Mouse (Mus musculus) gastrocnemius, postnatal 4 days (tissue): ENCODE measurements around the gene Spaca4. TPM values are rescaled to one million over a fixed set of nuclear protein-coding genes. Genes with fewer than 3 reads are reported as not detected.
A peak's percentile ranks its signal among the peaks of the same experiment; 100 is the strongest.

Experiments
- DNase-seq, 2 experiments: peaks; one replicate each; pipeline ENCODE4 v3.0.0; 2021 to 2022; ENCODE audit warnings: low spot score in 2 of 2, mixed read lengths in 2 of 2
- total RNA-seq, 2 experiments: library from RNA; stranded (reverse); gene quantifications; 2 replicates each; pipeline ENCODE4 v1.2.3; 2021

The Spaca4 gene
- total RNA-seq, 2 experiments from 2014 or later = not detected

GRCm38 (mm10) chr7:45730727-45731431 lies 5.3 kb upstream of the Spaca4 start:
- DNase-seq = no peak

- no peak for DNase-seq
These were observed 2.0 kb upstream of the Spaca4 start for GRCm38 (mm10) chr7:45727625-45728024.

- no peak for DNase-seq
These were observed 806 bp upstream of the Spaca4 start for GRCm38 (mm10) chr7:45726419-45726818.

GRCm38 (mm10) chr7:45725151-45725550 lies 462 bp downstream of the Spaca4 start:
- DNase-seq = no peak

GRCm38 (mm10) chr7:45723781-45724180 lies 1.8 kb downstream of the Spaca4 start:
- DNase-seq = no peak

GRCm38 (mm10) chr7:45723301-45723700 lies 2.3 kb downstream of the Spaca4 start:
- DNase-seq = no peak

- DNase-seq = no peak
These were observed 3.3 kb downstream of the Spaca4 start for GRCm38 (mm10) chr7:45722348-45722713.

- DNase-seq = no peak
These were observed 3.8 kb downstream of the Spaca4 start for GRCm38 (mm10) chr7:45721642-45722347.

GRCm38 (mm10) chr7:45721234-45721571 lies 4.4 kb downstream of the Spaca4 start:
- no peak for DNase-seq

- DNase-seq = no peak
These were observed 5.0 kb downstream of the Spaca4 start, which contains the start of gene Fam83e for GRCm38 (mm10) chr7:45720413-45721233. TSS of gene Fam83e (plus strand) at chr7:45721212.

GRCm38 (mm10) chr7:45719738-45720412 lies 5.7 kb downstream of the Spaca4 start:
- no peak for DNase-seq

- DNase-seq = no peak
These were observed 6.4 kb downstream of the Spaca4 start for GRCm38 (mm10) chr7:45719180-45719579.

GRCm38 (mm10) chr7:45718331-45718730 lies 7.3 kb downstream of the Spaca4 start:
- no peak for DNase-seq

GRCm38 (mm10) chr7:45717918-45718297 lies 7.7 kb downstream of the Spaca4 start, which contains the start of gene Sphk2:
TSS of gene Sphk2 (minus strand) at chr7:45718002.
- DNase-seq = peak; percentile 97 to 99

GRCm38 (mm10) chr7:45716952-45717917 lies 8.4 kb downstream of the Spaca4 start:
- no peak for DNase-seq

- peak in 1 of 2 experiments; percentile 10 for DNase-seq
These were observed 9.2 kb downstream of the Spaca4 start for GRCm38 (mm10) chr7:45716460-45716857.

GRCm38 (mm10) chr7:45715741-45716459 lies 9.7 kb downstream of the Spaca4 start:
- DNase-seq = peak in 1 of 2 experiments; percentile 22

GRCm38 (mm10) chr7:45715090-45715708 lies 10.4 kb downstream of the Spaca4 start, which contains the start of gene Rpl18:
TSS of gene Rpl18 (plus strand) at chr7:45715457.
- DNase-seq = peak; percentile 95 to 98

- DNase-seq = no peak
These were observed 11.0 kb downstream of the Spaca4 start for GRCm38 (mm10) chr7:45714630-45715089.
